Mouse (Mus musculus) layer of hippocampus, adult 18-20 months (tissue): Measurements from ENCODE around the gene Smg8. TPM values are rescaled to one million over a fixed set of nuclear protein-coding genes. Genes with fewer than 3 reads are reported as not detected.

Experiments
- DNase-seq, 2 experiments: peaks; one replicate each; pipeline ENCODE4 v3.0.0; 2022; ENCODE audit warnings: low spot score in 2 of 2
- microRNA-seq, 2 experiments: library from miRNA; unstranded; fragments of <30 nt; microRNA quantifications; one replicate each; pipeline ENCODE4 v1.2.0; 2021
- total RNA-seq, 2 experiments: library from RNA; stranded (reverse); gene quantifications; 2 replicates each; pipeline ENCODE4 v1.2.3; 2021

Smg8 gene
- total RNA-seq, 2 experiments from 2014 or later, result 16.3 to 17.8 TPM

DNA sequence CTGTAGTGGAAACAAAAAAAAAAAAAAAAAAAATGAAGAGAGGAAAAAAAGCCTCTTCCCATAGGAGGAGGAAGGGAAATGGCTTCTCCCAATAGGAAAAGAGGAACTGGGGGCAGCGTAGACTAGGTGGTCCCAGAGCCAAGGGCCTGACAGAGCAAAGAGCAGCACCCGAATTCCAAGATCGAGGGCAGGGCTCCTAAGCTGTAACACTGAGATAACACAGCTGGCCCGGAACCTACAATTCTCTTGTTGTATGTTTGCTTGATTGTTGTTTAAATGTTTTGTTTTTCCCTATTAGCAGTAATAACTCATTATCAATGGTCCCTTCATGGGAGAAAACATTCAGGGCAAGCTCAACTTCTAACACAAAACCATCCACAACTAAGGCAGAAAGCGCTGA is 39.6 kb downstream of the Smg8 start:
- DNase-seq, result no peak

DNA sequence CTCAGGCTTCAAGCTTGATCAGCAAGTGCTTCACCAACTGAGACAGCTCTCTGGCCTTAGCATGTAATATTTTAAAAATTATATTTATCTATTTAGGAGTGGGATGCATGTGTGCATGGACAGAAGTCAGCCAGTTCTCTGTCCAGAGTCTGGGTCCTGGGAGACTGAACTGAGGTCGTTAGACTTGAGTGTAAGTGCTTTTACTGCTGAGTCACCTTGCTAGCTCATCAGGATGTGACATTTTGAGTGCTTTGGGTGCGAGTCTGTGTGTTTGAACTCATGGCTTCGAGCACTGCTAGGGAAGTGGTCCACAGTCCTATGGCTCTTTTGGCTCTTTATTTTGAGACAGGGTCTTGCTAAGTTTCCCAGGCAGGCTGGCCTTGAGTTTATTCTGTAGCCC is 43.5 kb downstream of the Smg8 start:
- no peak for DNase-seq

DNA sequence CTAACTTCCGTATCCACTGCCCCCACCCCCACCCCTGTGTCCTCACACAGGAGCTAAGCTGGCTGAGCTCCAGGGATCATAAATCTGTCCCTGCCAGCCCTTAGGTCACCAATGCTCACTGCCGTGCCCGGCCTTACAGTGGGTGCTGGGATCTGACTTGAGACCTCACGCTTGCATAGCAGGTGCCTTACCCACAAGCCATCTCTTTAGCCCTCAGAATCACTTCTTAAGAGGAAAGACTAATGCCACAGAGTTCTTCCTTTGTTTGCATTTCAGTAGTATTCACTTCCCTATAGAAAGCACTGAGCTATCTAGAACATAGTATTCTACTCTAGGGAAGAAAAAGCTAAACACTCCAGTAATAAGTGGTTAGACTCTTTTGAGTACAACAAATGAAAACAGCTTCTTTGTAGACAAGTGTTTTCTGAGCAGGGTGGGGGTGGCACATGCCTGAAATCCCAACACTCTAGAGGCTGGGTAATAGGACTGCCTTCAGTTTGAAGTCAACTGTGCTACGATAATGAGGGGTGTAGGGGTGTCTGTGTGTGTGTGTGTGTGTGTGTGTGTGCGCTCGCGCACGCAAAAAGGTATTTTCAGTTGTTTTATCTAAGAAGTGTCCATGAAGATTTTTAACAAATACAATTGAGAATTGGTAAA is 47.1 kb downstream of the Smg8 start:
- DNase-seq, result no peak

DNA sequence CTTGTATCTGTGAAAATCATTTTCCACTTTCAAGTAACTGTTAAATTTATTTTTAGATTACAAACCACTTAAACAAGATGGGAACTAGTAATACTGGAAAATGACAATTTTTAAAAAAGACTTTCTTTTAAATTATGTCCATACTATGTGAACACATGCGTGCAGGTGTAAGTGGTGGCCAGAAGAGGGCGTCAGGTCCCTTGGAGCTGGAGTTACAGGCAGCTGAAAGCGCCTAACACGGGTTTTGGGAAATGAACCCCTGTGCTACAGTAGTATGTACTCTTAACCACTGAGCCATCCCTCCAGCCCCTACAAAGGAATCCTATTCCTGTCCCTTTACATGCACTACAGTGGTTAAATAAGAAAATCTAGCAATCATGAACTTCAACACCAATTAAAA is 50.4 kb downstream of the Smg8 start:
- no peak for DNase-seq

DNA sequence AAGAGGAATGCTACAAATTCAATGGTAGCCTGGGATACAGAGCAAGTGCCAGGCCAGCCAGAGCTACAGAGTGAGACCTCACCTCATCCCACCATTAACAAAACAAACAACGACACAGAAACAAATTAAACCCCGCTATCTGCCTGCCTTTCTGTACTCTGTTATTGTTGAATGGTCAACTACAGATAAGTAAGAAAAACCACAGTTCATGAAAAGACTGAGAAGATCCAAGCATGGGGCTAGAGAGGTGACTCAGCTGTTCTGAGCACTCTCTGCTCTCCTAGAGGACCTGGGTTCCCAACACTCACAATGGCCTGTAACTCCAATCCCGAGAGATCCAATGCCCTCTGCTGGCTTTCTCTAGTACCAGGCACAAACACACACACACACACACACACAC is 58.4 kb downstream of the Smg8 start:
- no peak for DNase-seq

Small RNA genes lying within 50 kb of the gene (microRNA-seq; reads per million reads assigned to microRNA genes)
- gene Mir301, result 139 to 686 reads per million in 2 experiments

Other genes with a start within 250 kb of the Smg8 start
- gene Ypel2, start 93.1 kb downstream of the Smg8 start, total RNA-seq, result 10 to 100 TPM; 27.7 to 27.9 TPM
- 10 to 100 TPM; 44.0 to 47.0 TPM for gene Gdpd1, start 12.7 kb downstream of the Smg8 start, total RNA-seq
- under 1 TPM; 0.25 to 0.42 TPM for gene Prr11, start 21.9 kb upstream of the Smg8 start, total RNA-seq
- 10 to 100 TPM; 12.8 to 15.0 TPM for gene Ska2, start 22.5 kb upstream of the Smg8 start, total RNA-seq
- 100 to 1,000 TPM; 174 to 185 TPM for gene Trim37, start 40.3 kb upstream of the Smg8 start, total RNA-seq